Mouse (Mus musculus): Measurements from ENCODE around the gene Krtap14. TPM values are rescaled to one million over a fixed set of nuclear protein-coding genes. Genes with fewer than 3 reads are reported as not detected.

Krtap14 gene
- not detected in 2 replicates for polyA plus RNA-seq (2012)

- no peak for TF ChIP-seq GATA1 (IDR thresholded peaks at IDR 0.05; ENCODE audit: low read length)
These were observed at the start of gene Krtap14 for GRCm38 (mm10) chr16:88826095-88826652. TSS of gene Krtap14 (minus strand) at chr16:88826145.

DNA sequence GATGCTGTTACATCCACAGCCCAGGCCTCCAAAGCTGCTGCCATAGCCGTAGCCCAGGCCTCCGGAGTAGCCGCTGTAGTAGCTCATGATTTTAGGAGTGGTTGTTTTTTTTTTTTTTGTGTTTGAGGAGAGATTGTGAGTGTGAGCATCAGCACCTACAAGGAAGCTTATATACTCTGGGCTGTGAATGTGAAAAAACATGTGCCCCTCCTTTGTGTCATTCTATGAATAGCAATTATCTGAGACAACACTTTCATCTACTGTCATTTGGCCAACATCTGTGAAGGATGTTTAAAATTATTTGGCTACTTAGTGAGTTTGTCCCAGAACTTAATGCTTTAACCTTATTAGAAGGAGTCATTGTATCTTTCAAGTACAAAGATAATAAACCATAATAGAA, 48.2 kb upstream of the Krtap14 start, which contains the start of gene Krtap19-2:
Gene Krtap19-2 (minus strand): TSS at position 101 of the 400 bp plus-strand sequence.
- TF ChIP-seq GATA1 (IDR thresholded peaks at IDR 0.05; ENCODE audit: low read length) = no peak

GRCm38 (mm10) chr16:88869311-88869710, 43.4 kb upstream of the Krtap14 start, which contains the start of gene Krtap19-1:
TSS of gene Krtap19-1 (minus strand) at chr16:88869411.
- no peak for TF ChIP-seq GATA1 (IDR thresholded peaks at IDR 0.05; ENCODE audit: low read length)

- no peak for TF ChIP-seq GATA1 (IDR thresholded peaks at IDR 0.05; ENCODE audit: low read length)
These were observed 39.0 kb upstream of the Krtap14 start for GRCm38 (mm10) chr16:88864887-88865407.

DNA sequence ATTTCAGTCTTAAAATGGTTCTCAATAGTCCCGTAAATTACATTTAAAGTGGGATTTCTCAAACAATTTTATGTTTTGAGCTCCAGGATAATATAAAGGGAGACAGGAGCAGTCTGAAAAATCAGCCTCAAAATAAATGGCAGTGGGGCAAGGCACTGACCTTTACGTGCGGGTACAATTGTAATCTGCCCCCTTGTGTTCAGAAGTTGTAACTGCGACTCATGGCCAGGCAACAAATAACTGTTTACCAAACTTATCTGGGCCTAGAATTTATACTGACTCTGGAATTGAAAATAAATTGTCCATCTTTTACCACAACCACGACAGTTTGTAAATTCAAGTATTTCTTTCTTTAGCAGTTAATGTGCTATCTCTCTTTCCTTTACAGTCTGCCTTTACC, 25.5 kb upstream of the Krtap14 start:
- TF ChIP-seq GATA1 (IDR thresholded peaks at IDR 0.05; ENCODE audit: low read length) = no peak

- no peak for TF ChIP-seq GATA1 (IDR thresholded peaks at IDR 0.05; ENCODE audit: low read length)
These were observed 22.6 kb upstream of the Krtap14 start for GRCm38 (mm10) chr16:88848558-88848957.

- no peak for TF ChIP-seq GATA1 (IDR thresholded peaks at IDR 0.05; ENCODE audit: low read length)
These were observed 21.4 kb upstream of the Krtap14 start for GRCm38 (mm10) chr16:88847363-88847762.

- no peak for TF ChIP-seq GATA1 (IDR thresholded peaks at IDR 0.05; ENCODE audit: low read length)
These were observed 1.0 kb upstream of the Krtap14 start for GRCm38 (mm10) chr16:88826978-88827377.

DNA sequence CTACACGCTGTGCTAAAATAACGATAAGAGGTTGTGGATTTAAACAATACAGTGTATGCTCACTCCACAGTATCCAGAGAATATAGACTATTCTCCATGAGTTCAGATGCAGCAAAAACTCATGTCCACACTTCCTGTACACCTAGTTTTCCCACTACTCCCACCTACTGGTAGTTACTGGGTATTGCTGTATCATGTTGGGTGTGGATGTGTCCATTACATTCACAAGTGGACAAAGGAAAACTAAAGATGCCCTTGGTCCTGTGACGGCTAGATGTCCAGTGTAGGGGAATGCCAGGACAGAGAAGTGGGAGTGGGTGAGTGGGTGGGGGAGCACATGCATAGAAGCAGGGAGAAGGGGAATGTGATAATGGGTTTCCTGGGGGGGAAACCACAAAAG, 2.2 kb downstream of the Krtap14 start:
- no peak for TF ChIP-seq GATA1 (IDR thresholded peaks at IDR 0.05; ENCODE audit: low read length)

DNA sequence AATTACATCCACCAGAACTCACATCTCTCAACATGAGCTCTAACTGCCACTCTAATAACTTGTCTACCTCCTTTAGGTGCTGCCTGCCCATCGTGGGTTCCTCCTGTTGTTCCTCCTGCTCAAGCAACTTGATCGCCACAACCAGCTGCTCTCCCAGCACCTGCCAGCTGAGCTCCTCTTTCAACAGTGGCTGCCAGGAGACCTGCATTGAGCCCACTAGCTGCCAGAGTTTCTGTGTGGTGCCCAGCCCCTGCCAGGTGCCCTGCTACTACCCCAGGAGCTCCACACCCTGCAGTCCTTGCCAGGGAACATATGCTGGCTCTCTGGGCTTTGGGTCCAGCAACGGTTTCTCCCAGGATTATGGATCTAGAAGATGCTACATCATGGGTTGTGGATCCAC, 5.9 kb downstream of the Krtap14 start, which contains the start of gene Krtap15:
Gene Krtap15 (plus strand): TSS at position 150 of the 400 bp plus-strand sequence.
- no peak for TF ChIP-seq GATA1 (IDR thresholded peaks at IDR 0.05; ENCODE audit: low read length)

DNA sequence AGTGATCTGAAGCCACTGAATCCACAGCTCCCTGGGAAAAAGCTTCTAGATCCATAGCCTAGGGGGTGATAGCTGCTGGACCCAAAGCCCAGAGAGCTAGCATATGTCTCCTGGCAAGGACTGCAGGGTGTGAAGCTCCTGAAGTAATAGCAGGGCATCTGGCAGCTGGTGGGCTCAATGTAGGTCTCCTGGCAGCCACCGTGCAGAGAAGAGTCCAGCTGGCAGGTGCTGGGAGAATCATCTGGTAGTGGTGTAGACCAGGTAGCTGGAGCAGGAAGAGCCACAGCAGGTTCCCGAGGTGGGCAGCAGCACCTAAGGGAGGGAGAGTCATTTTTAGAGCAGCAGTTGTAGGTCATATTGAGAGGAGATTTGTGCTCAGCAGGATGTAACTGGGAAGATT, 14.1 kb downstream of the Krtap14 start, which contains the start of gene Gm20741:
Gene Gm20741 (minus strand): TSS at position 394 of the 400 bp plus-strand sequence.
- no peak for TF ChIP-seq GATA1 (IDR thresholded peaks at IDR 0.05; ENCODE audit: low read length)

DNA sequence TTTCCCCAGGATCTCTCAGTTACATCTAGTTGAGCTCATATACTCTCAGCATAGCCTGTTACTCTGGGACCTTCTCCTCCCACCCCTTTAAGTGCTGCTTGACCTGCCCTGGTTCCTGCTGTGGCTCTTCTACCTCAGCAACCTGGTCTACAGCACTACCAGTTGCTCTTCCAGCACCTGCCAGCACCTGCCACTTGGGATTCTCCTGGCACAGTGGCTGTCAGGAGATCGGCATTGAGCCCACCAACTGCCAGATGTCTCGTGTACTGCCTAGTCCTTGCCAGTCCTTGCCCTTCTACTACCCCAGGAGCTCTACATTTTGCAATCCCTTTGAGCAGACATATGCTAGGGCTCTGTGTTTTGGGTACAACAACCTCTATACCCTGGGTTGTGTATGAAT, 39.2 kb downstream of the Krtap14 start:
- no peak for TF ChIP-seq GATA1 (IDR thresholded peaks at IDR 0.05; ENCODE audit: low read length)

DNA sequence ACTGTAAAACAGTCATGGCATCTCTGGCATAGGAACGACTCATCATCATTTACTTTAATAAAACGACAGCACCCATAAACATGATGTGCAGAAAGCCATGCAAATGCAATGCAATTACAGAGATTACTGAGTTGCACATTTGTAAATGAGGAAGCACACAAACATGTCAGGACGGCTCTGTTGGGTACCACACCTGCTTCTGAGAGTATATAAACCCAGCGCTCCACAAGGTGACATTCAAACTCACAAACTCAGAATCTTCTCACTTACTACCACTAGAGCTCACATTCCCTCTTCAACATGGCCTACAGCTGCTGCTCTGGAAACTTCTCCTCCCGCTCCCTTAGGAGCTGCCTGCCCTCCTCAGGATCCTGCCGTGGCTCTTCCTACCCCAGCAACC, 48.3 kb downstream of the Krtap14 start, which contains the start of gene Gm5965:
Gene Gm5965 (plus strand): TSS at position 301 of the 400 bp plus-strand sequence.
- TF ChIP-seq GATA1 (IDR thresholded peaks at IDR 0.05; ENCODE audit: low read length) = no peak

GRCm38 (mm10) chr16:88774106-88774505, 51.8 kb downstream of the Krtap14 start, which contains the start of gene 2310057N15Rik:
TSS of gene 2310057N15Rik (minus strand) at chr16:88774206.
- no peak for TF ChIP-seq GATA1 (IDR thresholded peaks at IDR 0.05; ENCODE audit: low read length)

Other genes with a start within 250 kb of the Krtap14 start
- gene Krtap24-1, start 213.9 kb downstream of the Krtap14 start, polyA plus RNA-seq (2012) = not detected in 2 replicates
- not detected in 2 replicates for gene 2310079G19Rik, start 198.5 kb downstream of the Krtap14 start, polyA plus RNA-seq (2012)
- not detected in 2 replicates for gene Krtap26-1, start 178.3 kb downstream of the Krtap14 start, polyA plus RNA-seq (2012)
- not detected in 2 replicates for gene Krtap27-1, start 154.5 kb downstream of the Krtap14 start, polyA plus RNA-seq (2012)
- not detected in 2 replicates for gene 2310061N02Rik, start 118.2 kb downstream of the Krtap14 start, polyA plus RNA-seq (2012)
- not detected in 2 replicates for gene Krtap13-1, start 97.3 kb downstream of the Krtap14 start, polyA plus RNA-seq (2012)
- not detected in 2 replicates for gene Krtap13, start 74.5 kb downstream of the Krtap14 start, polyA plus RNA-seq (2012)
- not detected in 2 replicates for gene 2310034C09Rik, start 67.3 kb downstream of the Krtap14 start, polyA plus RNA-seq (2012)
- gene 2310057N15Rik, start 51.9 kb downstream of the Krtap14 start, polyA plus RNA-seq (2012) = not detected in 2 replicates
- gene Gm5965, start 48.2 kb downstream of the Krtap14 start, polyA plus RNA-seq (2012) = not detected in 2 replicates
- gene Gm20741, start 13.9 kb downstream of the Krtap14 start, polyA plus RNA-seq (2012) = not detected in 2 replicates
- not detected in 2 replicates for gene Krtap15, start 5.9 kb downstream of the Krtap14 start, polyA plus RNA-seq (2012)
- not detected in 2 replicates for gene Krtap19-1, start 43.3 kb upstream of the Krtap14 start, polyA plus RNA-seq (2012)
- gene Krtap19-2, start 48.1 kb upstream of the Krtap14 start, polyA plus RNA-seq (2012) = not detected in 2 replicates
- gene Krtap19-3, start 51.9 kb upstream of the Krtap14 start, polyA plus RNA-seq (2012) = not detected in 2 replicates
- not detected in 2 replicates for gene Krtap19-4, start 58.9 kb upstream of the Krtap14 start, polyA plus RNA-seq (2012)
- not detected in 2 replicates for gene Krtap19-5, start 70.3 kb upstream of the Krtap14 start, polyA plus RNA-seq (2012)
- not detected in 2 replicates for gene Krtap19-9b, start 106.1 kb upstream of the Krtap14 start, polyA plus RNA-seq (2012)
- gene Krtap16-3, start 136.7 kb upstream of the Krtap14 start, polyA plus RNA-seq (2012) = not detected in 2 replicates
- not detected in 2 replicates for gene Krtap22-2, start 184.6 kb upstream of the Krtap14 start, polyA plus RNA-seq (2012)
- not detected in 2 replicates for gene Gm10229, start 189.1 kb upstream of the Krtap14 start, polyA plus RNA-seq (2012)
- not detected in 2 replicates for gene Krtap6-1, start 205.6 kb upstream of the Krtap14 start, polyA plus RNA-seq (2012)
- not detected in 2 replicates for gene Gm10228, start 215.3 kb upstream of the Krtap14 start, polyA plus RNA-seq (2012)
- gene Krtap6-5, start 221.7 kb upstream of the Krtap14 start, polyA plus RNA-seq (2012) = not detected in 2 replicates
- not detected in 2 replicates for gene 1110025L11Rik, start 237.9 kb upstream of the Krtap14 start, polyA plus RNA-seq (2012)